Mouse (Mus musculus): ENCODE measurements around the gene Dpp7. TPM values are rescaled to one million over a fixed set of nuclear protein-coding genes. Genes with fewer than 3 reads are reported as not detected.

Gene Dpp7
- total RNA-seq, 1 experiment from 2014 or later, result 31.8 TPM

GRCm38 (mm10) chr2:25365091-25365761, 9.1 kb upstream of the Dpp7 start, which contains the start of gene Uap1l1:
Gene Uap1l1, minus strand, starts transcription at chr2:25365682.
- peak; percentile 83 for DNase-seq

- DNase-seq, result no peak
Observed at GRCm38 (mm10) chr2:25364761-25365090, 8.6 kb upstream of the Dpp7 start.

- DNase-seq, result no peak
Observed at GRCm38 (mm10) chr2:25364313-25364712, 8.2 kb upstream of the Dpp7 start.

GRCm38 (mm10) chr2:25363478-25364178, 7.5 kb upstream of the Dpp7 start:
- DNase-seq, result no peak

- no peak for DNase-seq
Observed at GRCm38 (mm10) chr2:25359848-25360247, 3.7 kb upstream of the Dpp7 start.

GRCm38 (mm10) chr2:25355419-25356066, 616 bp downstream of the Dpp7 start:
- DNase-seq, result no peak

GRCm38 (mm10) chr2:25354211-25354610, 1.9 kb downstream of the Dpp7 start:
- no peak for DNase-seq

GRCm38 (mm10) chr2:25350701-25351100, 5.5 kb downstream of the Dpp7 start:
- DNase-seq, result no peak

- no peak for DNase-seq
Observed at GRCm38 (mm10) chr2:25349499-25349898, 6.7 kb downstream of the Dpp7 start.

GRCm38 (mm10) chr2:25348162-25348561, 8.0 kb downstream of the Dpp7 start:
- no peak for DNase-seq

GRCm38 (mm10) chr2:25338303-25338702, 17.9 kb downstream of the Dpp7 start:
- DNase-seq, result no peak

- no peak for DNase-seq
Observed at GRCm38 (mm10) chr2:25333569-25333968, 22.6 kb downstream of the Dpp7 start.

- peak; percentile 100 for DNase-seq
Observed at GRCm38 (mm10) chr2:25332286-25333160, 23.6 kb downstream of the Dpp7 start, which contains the start of gene Man1b1. Gene Man1b1, plus strand, starts transcription at chr2:25332338.

GRCm38 (mm10) chr2:25331470-25331869, 24.7 kb downstream of the Dpp7 start:
- DNase-seq, result no peak

- no peak for DNase-seq
Observed at GRCm38 (mm10) chr2:25328440-25328839, 27.7 kb downstream of the Dpp7 start.

GRCm38 (mm10) chr2:25326036-25326435, 30.1 kb downstream of the Dpp7 start:
- DNase-seq, result no peak

- no peak for DNase-seq
Observed at GRCm38 (mm10) chr2:25320084-25320483, 36.1 kb downstream of the Dpp7 start.

- DNase-seq, result peak; percentile 77
Observed at GRCm38 (mm10) chr2:25318971-25319773, 37.0 kb downstream of the Dpp7 start, which contains the start of gene Grin1. Gene Grin1, minus strand, starts transcription at chr2:25319187.

- DNase-seq, result no peak
Observed at GRCm38 (mm10) chr2:25318119-25318966, 37.8 kb downstream of the Dpp7 start.

- no peak for DNase-seq
Observed at GRCm38 (mm10) chr2:25311491-25311891, 44.7 kb downstream of the Dpp7 start.

Data from adrenal gland, postnatal 25 days (tissue).